Mouse (Mus musculus): ENCODE results near the gene Gpr45. TPM values are rescaled to one million over a fixed set of nuclear protein-coding genes. Genes with fewer than 3 reads are reported as not detected.

Gpr45 gene
- total RNA-seq, 2 experiments from 2014 or later: 23.7 to 26.5 TPM

- no peak for DNase-seq (ENCODE audit: low spot score in 2 of 2)
Measured at GRCm38 (mm10) chr1:43045204-43045982, 92.7 kb downstream of the Gpr45 start.

GRCm38 (mm10) chr1:43046990-43047389, 94.3 kb downstream of the Gpr45 start:
- DNase-seq (ENCODE audit: low spot score in 2 of 2): no peak

GRCm38 (mm10) chr1:43047811-43048210, 95.1 kb downstream of the Gpr45 start:
- no peak for DNase-seq (ENCODE audit: low spot score in 2 of 2)

GRCm38 (mm10) chr1:43051903-43052302, 99.2 kb downstream of the Gpr45 start:
- no peak for DNase-seq (ENCODE audit: low spot score in 2 of 2)

GRCm38 (mm10) chr1:43065615-43066310, 113.1 kb downstream of the Gpr45 start:
- DNase-seq (ENCODE audit: low spot score in 2 of 2): peak; percentile 69 to 82

GRCm38 (mm10) chr1:43066573-43066972, 113.9 kb downstream of the Gpr45 start:
- DNase-seq (ENCODE audit: low spot score in 2 of 2): no peak

- no peak for DNase-seq (ENCODE audit: low spot score in 2 of 2)
Measured at GRCm38 (mm10) chr1:43067551-43067950, 114.9 kb downstream of the Gpr45 start.

GRCm38 (mm10) chr1:43070726-43071125, 118.1 kb downstream of the Gpr45 start:
- DNase-seq (ENCODE audit: low spot score in 2 of 2): no peak

GRCm38 (mm10) chr1:43072028-43072427, 119.4 kb downstream of the Gpr45 start:
- no peak for DNase-seq (ENCODE audit: low spot score in 2 of 2)

GRCm38 (mm10) chr1:43072561-43072960, 119.9 kb downstream of the Gpr45 start:
- no peak for DNase-seq (ENCODE audit: low spot score in 2 of 2)

- DNase-seq (ENCODE audit: low spot score in 2 of 2): no peak
Measured at GRCm38 (mm10) chr1:43074791-43075190, 122.1 kb downstream of the Gpr45 start.

GRCm38 (mm10) chr1:43078124-43078523, 125.5 kb downstream of the Gpr45 start:
- no peak for DNase-seq (ENCODE audit: low spot score in 2 of 2)

GRCm38 (mm10) chr1:43082946-43083345, 130.3 kb downstream of the Gpr45 start:
- no peak for DNase-seq (ENCODE audit: low spot score in 2 of 2)

Small RNA genes within 50 kb of the gene (microRNA-seq; reads per million reads assigned to microRNA genes)
- gene Gm24001: 0 reads per million in 2 experiments

Other genes with a start within 250 kb of the Gpr45 start
- 10 to 100 TPM; 42.0 to 42.2 TPM for gene Mrps9, start 101.6 kb upstream of the Gpr45 start, total RNA-seq (2021)
- gene Tgfbrap1, start 145.8 kb downstream of the Gpr45 start, total RNA-seq (2021): 10 to 100 TPM; 40.6 to 42.3 TPM
- gene AI597479, start 145.8 kb downstream of the Gpr45 start, total RNA-seq (2021): 10 to 100 TPM; 21.3 to 21.7 TPM
- gene Fhl2, start 244.1 kb downstream of the Gpr45 start, total RNA-seq (2021): 10 to 100 TPM; 43.5 to 46.4 TPM

All from layer of hippocampus, postnatal 14 days (tissue).